Mouse (Mus musculus) kidney, adult 2 months (tissue): ENCODE measurements at regions not wholly inside any gene's neighbourhood (a gene's known extent, or its start where the extent isn't known, plus 50 kb on each side); places are given as distances from the start of the nearest gene placed in this dataset.
A peak's percentile ranks its signal among the peaks of the same experiment; 100 is the strongest.

Experiments used
- DNase-seq: peaks from one replicate; pipeline ENCODE4 v3.0.0; 2021
- H3K27ac ChIP-seq: fragments of 200-500 bp; 2 replicates; pipeline ENCODE4 v1.5.1; 2012; ENCODE audit warnings: low read depth, low read length, control low read depth, inconsistent platforms; ENCODE audit not compliant: insufficient read depth
- H3K27me3 ChIP-seq: fragments of 200-500 bp; replicated peaks from 2 replicates; pipeline ENCODE4 v1.6.1; 2012; ENCODE audit warnings: mild to moderate bottlenecking, moderate library complexity, low read length, inconsistent platforms; ENCODE audit not compliant: control insufficient read depth, insufficient read depth
- H3K36me3 ChIP-seq: fragments of 200-500 bp; 2 replicates; pipeline ENCODE4 v1.6.1; 2012; ENCODE audit warnings: mild to moderate bottlenecking, moderate library complexity, low read length, inconsistent platforms; ENCODE audit not compliant: control insufficient read depth, insufficient read depth
- H3K4me1 ChIP-seq: fragments of 200-500 bp; 2 replicates; pipeline ENCODE4 v1.6.1; 2011; ENCODE audit warnings: low read length; ENCODE audit not compliant: control insufficient read depth, insufficient read depth
- H3K4me3 ChIP-seq: fragments of 200-500 bp; 2 replicates; pipeline ENCODE4 v1.5.1; 2011; ENCODE audit warnings: mild to moderate bottlenecking, low read depth, low read length, control low read depth; ENCODE audit not compliant: insufficient read depth
- CTCF ChIP-seq: fragments of 200-500 bp; conservative IDR thresholded peaks from 2 replicates; pipeline ENCODE4 v1.5.1; 2011; ENCODE audit warnings: low read depth, mild to moderate bottlenecking, control low read depth, low read length, moderate library complexity, mixed read lengths; ENCODE audit not compliant: insufficient read depth, insufficient read length
- POLR2A ChIP-seq: fragments of 200-500 bp; IDR thresholded peaks from one replicate; pipeline ENCODE4 v1.6.1; 2011; ENCODE audit warnings: low read depth, low read length, control low read depth
- WGBS: fragments of 180-500 bp; shearing (Covaris S2); methylation state at CpG from one replicate; pipeline ENCODE4 v1.1.7; 2018; 5-methylcytosine and 5-hydroxymethylcytosine counted together

GRCm38 (mm10) chr2:113914248-113914647, 65.8 kb upstream of the Arhgap11a start:
- Histone ChIP-seq H3K4me1 (no peaks in the 10 kb centered on the region), H3K27me3 (no peaks in the 10 kb centered on the region), H3K4me3 (no peak overlapping the region), H3K27ac (no peak overlapping the region), H3K36me3 (no peaks in the 10 kb centered on the region)
- TF ChIP-seq POLR2A (no peak), CTCF (no peak)
- no peak for DNase-seq
- 37% methylated on average over 2 of the region's 2 CpGs for WGBS

GRCm38 (mm10) chr2:113911188-113911587, 62.7 kb upstream of the Arhgap11a start:
- Histone ChIP-seq H3K4me1 (no peaks in the 10 kb centered on the region), H3K4me3 (no peak overlapping the region), H3K27ac (no peak overlapping the region), H3K36me3 (no peaks in the 10 kb centered on the region), H3K27me3 (no peaks in the 10 kb centered on the region)
- WGBS, result 73% methylated on average over 3 of the region's 3 CpGs
- TF ChIP-seq CTCF (no peak), POLR2A (no peak)
- no peak for DNase-seq

- H3K4me3 ChIP-seq, result no peak overlapping the region
- no peaks in the 10 kb centered on the region for H3K27me3 ChIP-seq
- H3K4me1 ChIP-seq, result no peaks in the 10 kb centered on the region
- DNase-seq, result no peak
- TF ChIP-seq CTCF, result no peak
- TF ChIP-seq POLR2A, result no peak
- H3K27ac ChIP-seq, result no peak overlapping the region
- H3K36me3 ChIP-seq, result no peaks in the 10 kb centered on the region
- 91% methylated on average over 4 of the region's 4 CpGs for WGBS
Observed at GRCm38 (mm10) chr2:113909502-113909901, 61.0 kb upstream of the Arhgap11a start.

DNA sequence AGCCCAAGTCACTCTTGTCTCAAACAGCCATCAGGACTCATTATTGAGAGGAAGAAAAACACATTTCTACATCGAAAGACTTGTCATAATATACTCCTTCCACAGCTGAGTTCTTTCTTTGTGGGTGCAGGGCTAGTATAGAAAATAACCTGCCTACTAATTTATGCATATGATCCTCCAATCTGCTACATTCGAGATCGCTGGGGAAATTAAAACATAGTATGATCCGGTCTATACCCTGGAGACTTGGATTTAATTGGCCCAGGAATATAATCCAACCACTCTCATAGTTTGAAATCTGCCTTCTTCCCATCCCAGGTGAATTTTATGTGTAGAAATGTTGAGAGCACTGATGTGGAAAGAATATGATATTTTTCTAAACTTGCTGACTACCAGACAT, 60.2 kb upstream of the Arhgap11a start:
- no peaks in the 10 kb centered on the region for H3K36me3 ChIP-seq
- DNase-seq, result no peak
- H3K27ac ChIP-seq, result no peak overlapping the region
- H3K27me3 ChIP-seq, result no peaks in the 10 kb centered on the region
- TF ChIP-seq POLR2A (no peak), CTCF (no peak)
- 82% methylated on average over 4 of the region's 4 CpGs for WGBS
- H3K4me3 ChIP-seq, result no peak overlapping the region
- H3K4me1 ChIP-seq, result no peaks in the 10 kb centered on the region

GRCm38 (mm10) chr2:113904414-113904813, 56.0 kb upstream of the Arhgap11a start:
- Histone ChIP-seq H3K27me3 (no peaks in the 10 kb centered on the region), H3K4me3 (no peak overlapping the region), H3K27ac (no peak overlapping the region), H3K4me1 (no peaks in the 10 kb centered on the region), H3K36me3 (no peaks in the 10 kb centered on the region)
- DNase-seq, result no peak
- WGBS, result 67% methylated on average over 3 of the region's 3 CpGs
- TF ChIP-seq CTCF (no peak), POLR2A (no peak)

- H3K4me1 ChIP-seq, result no peaks in the 10 kb centered on the region
- no peaks in the 10 kb centered on the region for H3K36me3 ChIP-seq
- H3K4me3 ChIP-seq, result no peak overlapping the region
- TF ChIP-seq POLR2A (no peak), CTCF (no peak)
- H3K27me3 ChIP-seq, result no peaks in the 10 kb centered on the region
- no peak for DNase-seq
- H3K27ac ChIP-seq, result no peak overlapping the region
Observed at GRCm38 (mm10) chr2:113903865-113904264, 55.4 kb upstream of the Arhgap11a start.

DNA sequence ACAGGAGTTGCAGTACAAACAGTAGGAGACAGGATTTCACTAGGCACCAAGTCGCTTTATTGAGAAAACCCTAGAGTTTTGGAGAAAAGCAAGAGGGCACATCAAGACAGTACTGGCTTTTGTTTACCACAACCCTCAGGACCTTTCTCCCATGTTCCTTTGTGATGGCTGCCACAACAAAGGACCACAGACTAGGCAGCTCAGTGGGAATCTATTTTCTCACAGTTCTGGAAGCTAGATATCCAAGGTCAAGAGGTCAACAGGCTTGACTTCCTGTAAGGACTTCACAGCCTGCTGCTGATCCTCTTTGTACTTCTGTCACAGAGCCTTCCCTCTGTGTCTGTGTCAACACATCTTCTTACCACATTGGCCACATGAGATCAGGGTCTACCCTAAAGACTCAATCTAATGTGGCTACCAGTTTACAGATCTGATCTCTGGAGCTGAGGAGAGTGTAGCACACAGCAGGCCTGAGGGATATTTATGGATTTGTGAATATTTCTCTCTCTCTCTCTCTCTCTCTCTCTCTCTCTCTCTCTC, 54.6 kb upstream of the Arhgap11a start:
- no peak overlapping the region for H3K27ac ChIP-seq
- no peaks in the 10 kb centered on the region for H3K4me1 ChIP-seq
- H3K27me3 ChIP-seq, result no peaks in the 10 kb centered on the region
- H3K4me3 ChIP-seq, result no peak overlapping the region
- H3K36me3 ChIP-seq, result no peaks in the 10 kb centered on the region
- no peak for DNase-seq
- 98% methylated on average over 1 of the region's 1 CpGs for WGBS
- TF ChIP-seq CTCF (no peak), POLR2A (no peak)

GRCm38 (mm10) chr2:113902406-113902805, 53.9 kb upstream of the Arhgap11a start:
- Histone ChIP-seq H3K27ac (no peak overlapping the region), H3K36me3 (no peaks in the 10 kb centered on the region), H3K4me1 (no peaks in the 10 kb centered on the region), H3K4me3 (no peak overlapping the region), H3K27me3 (no peaks in the 10 kb centered on the region)
- peak; percentile 47 for DNase-seq
- TF ChIP-seq CTCF, result no peak
- TF ChIP-seq POLR2A, result no peak
